Mouse (Mus musculus) megakaryocyte, adult 5-6 weeks (primary cell): ENCODE data around the gene 1700012P22Rik. TPM values are rescaled to one million over a fixed set of nuclear protein-coding genes. Genes with fewer than 3 reads are reported as not detected.

Experiments used
- total RNA-seq, 2 experiments: library from RNA; stranded (forward) in 1 of 2; stranded (reverse) in 1 of 2; fragments of 153-499, 151-499 nt in 1 of 2; fragments of 221-1000, 200-1000 nt in 1 of 2; gene quantifications; 2 replicates each; pipeline versions ENCODE4 v1.2.3 to v1.2.4; 2015 to 2017

Gene 1700012P22Rik
- total RNA-seq, 2 experiments from 2014 or later = not detected

Other genes with a start within 250 kb of the 1700012P22Rik start
- not detected in 2 replicates for gene Oog2, start 248.1 kb downstream of the 1700012P22Rik start, total RNA-seq (2015)
- not detected in 2 replicates for gene Oog2, start 248.1 kb downstream of the 1700012P22Rik start, total RNA-seq (2017)
- not detected in 2 replicates for gene C87977, start 225.5 kb downstream of the 1700012P22Rik start, total RNA-seq (2015)
- gene C87977, start 225.5 kb downstream of the 1700012P22Rik start, total RNA-seq (2017) = not detected in 2 replicates
- not detected in 2 replicates for gene Pramel5, start 158.3 kb downstream of the 1700012P22Rik start, total RNA-seq (2015)
- not detected in 2 replicates for gene Pramel5, start 158.3 kb downstream of the 1700012P22Rik start, total RNA-seq (2017)
- not detected in 2 replicates for gene Gm13128, start 108.5 kb downstream of the 1700012P22Rik start, total RNA-seq (2015)
- gene Gm13128, start 108.5 kb downstream of the 1700012P22Rik start, total RNA-seq (2017) = not detected in 2 replicates
- gene Gm13119, start 80.8 kb downstream of the 1700012P22Rik start, total RNA-seq (2015) = not detected in 2 replicates
- not detected in 2 replicates for gene Gm13119, start 80.8 kb downstream of the 1700012P22Rik start, total RNA-seq (2017)
- not detected in 2 replicates for gene Pramef20, start 60.8 kb downstream of the 1700012P22Rik start, total RNA-seq (2015)
- not detected in 2 replicates for gene Pramef20, start 60.8 kb downstream of the 1700012P22Rik start, total RNA-seq (2017)
- gene Pramef12, start 30.3 kb downstream of the 1700012P22Rik start, total RNA-seq (2015) = not detected in 2 replicates
- gene Pramef12, start 30.3 kb downstream of the 1700012P22Rik start, total RNA-seq (2017) = not detected in 2 replicates
- not detected in 2 replicates for gene Gm9944, start 14.5 kb upstream of the 1700012P22Rik start, total RNA-seq (2015)
- not detected in 2 replicates for gene Gm9944, start 14.5 kb upstream of the 1700012P22Rik start, total RNA-seq (2017)
- not detected in 2 replicates for gene Aadacl3, start 25.0 kb upstream of the 1700012P22Rik start, total RNA-seq (2015)
- not detected in 2 replicates for gene Aadacl3, start 25.0 kb upstream of the 1700012P22Rik start, total RNA-seq (2017)
- gene 9430007A20Rik, start 81.0 kb upstream of the 1700012P22Rik start, total RNA-seq (2015) = not detected in 2 replicates
- gene 9430007A20Rik, start 81.0 kb upstream of the 1700012P22Rik start, total RNA-seq (2017) = not detected in 2 replicates
- gene Gm13124, start 126.4 kb upstream of the 1700012P22Rik start, total RNA-seq (2015) = not detected in 2 replicates
- gene Gm13124, start 126.4 kb upstream of the 1700012P22Rik start, total RNA-seq (2017) = not detected in 2 replicates
- gene Aadacl4, start 174.9 kb upstream of the 1700012P22Rik start, total RNA-seq (2015) = not detected in 2 replicates
- not detected in 2 replicates for gene Aadacl4, start 174.9 kb upstream of the 1700012P22Rik start, total RNA-seq (2017)
- not detected in 2 replicates for gene Gm436, start 247.6 kb upstream of the 1700012P22Rik start, total RNA-seq (2015)
- not detected in 2 replicates for gene Gm436, start 247.6 kb upstream of the 1700012P22Rik start, total RNA-seq (2017)